Mouse (Mus musculus): Measurements from ENCODE around the gene Cd24a. TPM values are rescaled to one million over a fixed set of nuclear protein-coding genes. Genes with fewer than 3 reads are reported as not detected.

Cd24a gene
- total RNA-seq, 4 experiments from 2014 or later: 6.3 to 9.3 (median 8.0) TPM

GRCm38 (mm10) chr10:43581260-43581659 lies 3.2 kb downstream of the Cd24a start:
- no peak for DNase-seq (ENCODE audit: low spot score in 2 of 2)

- DNase-seq (ENCODE audit: low spot score in 2 of 2): no peak
Observed at GRCm38 (mm10) chr10:43584538-43584937, 6.5 kb downstream of the Cd24a start.

GRCm38 (mm10) chr10:43588470-43589177 lies 10.5 kb downstream of the Cd24a start:
- no peak for DNase-seq (ENCODE audit: low spot score in 2 of 2)

GRCm38 (mm10) chr10:43591477-43591876 lies 13.4 kb downstream of the Cd24a start:
- DNase-seq (ENCODE audit: low spot score in 2 of 2): no peak

- no peak for DNase-seq (ENCODE audit: low spot score in 2 of 2)
Observed at GRCm38 (mm10) chr10:43593182-43593581, 15.1 kb downstream of the Cd24a start.

GRCm38 (mm10) chr10:43594187-43594586 lies 16.1 kb downstream of the Cd24a start:
- DNase-seq (ENCODE audit: low spot score in 2 of 2): no peak

- no peak for DNase-seq (ENCODE audit: low spot score in 2 of 2)
Observed at GRCm38 (mm10) chr10:43594894-43595293, 16.8 kb downstream of the Cd24a start.

GRCm38 (mm10) chr10:43598067-43598726 lies 20.1 kb downstream of the Cd24a start:
- DNase-seq (ENCODE audit: low spot score in 2 of 2): no peak

GRCm38 (mm10) chr10:43601039-43601438 lies 23.0 kb downstream of the Cd24a start:
- DNase-seq (ENCODE audit: low spot score in 2 of 2): no peak

- DNase-seq (ENCODE audit: low spot score in 2 of 2): no peak
Observed at GRCm38 (mm10) chr10:43601511-43602396, 23.7 kb downstream of the Cd24a start.

GRCm38 (mm10) chr10:43603975-43604686 lies 26.0 kb downstream of the Cd24a start:
- no peak for DNase-seq (ENCODE audit: low spot score in 2 of 2)

- DNase-seq (ENCODE audit: low spot score in 2 of 2): no peak
Observed at GRCm38 (mm10) chr10:43604687-43605250, 26.7 kb downstream of the Cd24a start.

GRCm38 (mm10) chr10:43605901-43606300 lies 27.8 kb downstream of the Cd24a start:
- no peak for DNase-seq (ENCODE audit: low spot score in 2 of 2)

GRCm38 (mm10) chr10:43609507-43609906 lies 31.4 kb downstream of the Cd24a start:
- no peak for DNase-seq (ENCODE audit: low spot score in 2 of 2)

- DNase-seq (ENCODE audit: low spot score in 2 of 2): no peak
Observed at GRCm38 (mm10) chr10:43609958-43610357, 31.9 kb downstream of the Cd24a start.

GRCm38 (mm10) chr10:43611081-43611480 lies 33.0 kb downstream of the Cd24a start:
- no peak for DNase-seq (ENCODE audit: low spot score in 2 of 2)

- DNase-seq (ENCODE audit: low spot score in 2 of 2): no peak
Observed at GRCm38 (mm10) chr10:43619059-43619531, 41.0 kb downstream of the Cd24a start.

- no peak for DNase-seq (ENCODE audit: low spot score in 2 of 2)
Observed at GRCm38 (mm10) chr10:43619939-43620338, 41.9 kb downstream of the Cd24a start.

GRCm38 (mm10) chr10:43623510-43623909 lies 45.4 kb downstream of the Cd24a start:
- DNase-seq (ENCODE audit: low spot score in 2 of 2): no peak

GRCm38 (mm10) chr10:43624362-43624761 lies 46.3 kb downstream of the Cd24a start:
- DNase-seq (ENCODE audit: low spot score in 2 of 2): no peak
